Mouse (Mus musculus) frontal cortex, postnatal 10 days (tissue): ENCODE measurements at regions not wholly inside any gene's neighbourhood (a gene's known extent, or its start where the extent isn't known, plus 50 kb on each side); places are given as distances from the start of the nearest gene placed in this dataset.

Source experiments
- DNase-seq, 2 experiments: peaks; one replicate each; pipeline ENCODE4 v3.0.0; 2022; ENCODE audit warnings: low spot score in 2 of 2, mixed read lengths in 1 of 2

- no peak for DNase-seq
Measured at GRCm38 (mm10) chr11:90797577-90797976, 109.4 kb upstream of the Tom1l1 start.

- DNase-seq: no peak
Measured at GRCm38 (mm10) chr11:90783537-90783936, 95.4 kb upstream of the Tom1l1 start.

GRCm38 (mm10) chr11:90782975-90783374, 94.8 kb upstream of the Tom1l1 start:
- DNase-seq: no peak

- no peak for DNase-seq
Measured at GRCm38 (mm10) chr11:90775752-90776151, 87.6 kb upstream of the Tom1l1 start.

- no peak for DNase-seq
Measured at GRCm38 (mm10) chr11:90755981-90756380, 67.8 kb upstream of the Tom1l1 start.

- no peak for DNase-seq
Measured at GRCm38 (mm10) chr11:90748448-90748847, 60.3 kb upstream of the Tom1l1 start.

- DNase-seq: no peak
Measured at GRCm38 (mm10) chr11:90741952-90742617, 53.9 kb upstream of the Tom1l1 start.

- no peak for DNase-seq
Measured at GRCm38 (mm10) chr11:90739501-90739900, 51.3 kb upstream of the Tom1l1 start.

GRCm38 (mm10) chr11:90738741-90739140, 50.6 kb upstream of the Tom1l1 start:
- DNase-seq: no peak
